Mouse (Mus musculus): Measurements from ENCODE around the gene Lrrfip1.

Gene Lrrfip1

DNA sequence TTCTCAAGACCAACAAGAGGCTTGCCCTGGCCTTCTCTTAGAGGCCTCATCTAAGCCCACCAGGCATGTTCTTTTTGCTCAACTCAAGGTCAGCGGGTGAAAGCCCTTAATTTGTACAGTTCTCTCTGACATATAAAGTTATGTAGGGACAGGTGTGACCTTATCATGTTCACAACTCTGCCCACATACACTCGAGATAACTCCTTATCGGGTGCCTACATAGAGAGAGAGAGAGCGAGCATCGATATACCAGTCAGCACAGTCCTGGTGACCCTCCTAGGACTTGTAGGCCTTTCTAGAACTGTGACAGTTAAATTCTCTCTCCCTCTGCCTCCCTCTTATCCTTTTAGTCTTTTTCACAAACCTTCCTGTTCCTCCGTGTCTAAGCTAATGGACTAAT, 67.5 kb downstream of the Lrrfip1 start:
- Histone ChIP-seq H3K27me3 (ENCODE audit: control insufficient read depth, insufficient read depth, low read length, poor library complexity, severe bottlenecking) (no peaks in the 10 kb centered on the region), H3K36me3 (ENCODE audit: control insufficient read depth, insufficient read depth, low read length, poor library complexity, severe bottlenecking) (no peaks in the 10 kb centered on the region; the same call in 1 of the 2 replicates)
- no peak for DNase-seq (ENCODE audit: low read depth, low spot score)

- no peaks in the 10 kb centered on the region; the same call in 1 of the 2 replicates for H3K36me3 ChIP-seq (ENCODE audit: control insufficient read depth, insufficient read depth, low read length, poor library complexity, severe bottlenecking)
- no peak for DNase-seq (ENCODE audit: low read depth, low spot score)
- no peaks in the 10 kb centered on the region for H3K27me3 ChIP-seq (ENCODE audit: control insufficient read depth, insufficient read depth, low read length, poor library complexity, severe bottlenecking)
Observed at GRCm38 (mm10) chr1:91066599-91066998, 68.1 kb downstream of the Lrrfip1 start.

DNA sequence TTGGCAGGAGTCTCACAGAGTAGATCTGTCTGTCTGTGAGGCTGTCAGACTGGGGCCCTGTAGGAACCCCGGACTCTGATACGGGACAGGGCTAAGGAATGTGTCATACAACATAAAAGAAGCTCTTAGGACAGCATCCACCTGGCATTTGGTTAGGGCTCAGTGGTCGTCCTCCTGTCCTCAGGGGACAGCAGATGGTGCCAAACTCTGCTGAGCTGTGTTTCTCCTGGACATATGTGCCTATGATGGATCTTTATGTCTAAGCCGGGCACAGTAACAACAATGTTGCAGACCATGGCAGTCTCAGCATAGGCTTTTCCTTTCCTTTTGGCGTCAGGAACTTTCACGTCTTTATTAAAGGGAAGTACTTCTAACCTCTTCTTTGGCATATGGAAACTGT, 69.2 kb downstream of the Lrrfip1 start:
- Histone ChIP-seq H3K27me3 (ENCODE audit: control insufficient read depth, insufficient read depth, low read length, poor library complexity, severe bottlenecking) (no peaks in the 10 kb centered on the region), H3K36me3 (ENCODE audit: control insufficient read depth, insufficient read depth, low read length, poor library complexity, severe bottlenecking) (no peaks in the 10 kb centered on the region; the same call in 1 of the 2 replicates)
- no peak for DNase-seq (ENCODE audit: low read depth, low spot score)

GRCm38 (mm10) chr1:91069575-91069974, 71.0 kb downstream of the Lrrfip1 start:
- no peaks in the 10 kb centered on the region for H3K27me3 ChIP-seq (ENCODE audit: control insufficient read depth, insufficient read depth, low read length, poor library complexity, severe bottlenecking)
- peaks cover 1% of the 10 kb centered on the region for H3K36me3 ChIP-seq (ENCODE audit: control insufficient read depth, insufficient read depth, low read length, poor library complexity, severe bottlenecking)
- DNase-seq (ENCODE audit: low read depth, low spot score): no peak

- no peaks in the 10 kb centered on the region for H3K27me3 ChIP-seq (ENCODE audit: control insufficient read depth, insufficient read depth, low read length, poor library complexity, severe bottlenecking)
- DNase-seq (ENCODE audit: low read depth, low spot score): no peak
- H3K36me3 ChIP-seq (ENCODE audit: control insufficient read depth, insufficient read depth, low read length, poor library complexity, severe bottlenecking): peaks cover 1% of the 10 kb centered on the region
Observed at GRCm38 (mm10) chr1:91070547-91070946, 72.0 kb downstream of the Lrrfip1 start.

GRCm38 (mm10) chr1:91071671-91072290, 73.2 kb downstream of the Lrrfip1 start:
- Histone ChIP-seq H3K36me3 (ENCODE audit: control insufficient read depth, insufficient read depth, low read length, poor library complexity, severe bottlenecking) (peaks cover 1% of the 10 kb centered on the region), H3K27me3 (ENCODE audit: control insufficient read depth, insufficient read depth, low read length, poor library complexity, severe bottlenecking) (no peaks in the 10 kb centered on the region)
- DNase-seq (ENCODE audit: low read depth, low spot score): no peak

GRCm38 (mm10) chr1:91076946-91077345, 78.4 kb downstream of the Lrrfip1 start:
- DNase-seq (ENCODE audit: low read depth, low spot score): no peak
- peaks cover 1% of the 10 kb centered on the region; the same call in 1 of the 2 replicates for H3K36me3 ChIP-seq (ENCODE audit: control insufficient read depth, insufficient read depth, low read length, poor library complexity, severe bottlenecking)
- no peaks in the 10 kb centered on the region for H3K27me3 ChIP-seq (ENCODE audit: control insufficient read depth, insufficient read depth, low read length, poor library complexity, severe bottlenecking)

DNA sequence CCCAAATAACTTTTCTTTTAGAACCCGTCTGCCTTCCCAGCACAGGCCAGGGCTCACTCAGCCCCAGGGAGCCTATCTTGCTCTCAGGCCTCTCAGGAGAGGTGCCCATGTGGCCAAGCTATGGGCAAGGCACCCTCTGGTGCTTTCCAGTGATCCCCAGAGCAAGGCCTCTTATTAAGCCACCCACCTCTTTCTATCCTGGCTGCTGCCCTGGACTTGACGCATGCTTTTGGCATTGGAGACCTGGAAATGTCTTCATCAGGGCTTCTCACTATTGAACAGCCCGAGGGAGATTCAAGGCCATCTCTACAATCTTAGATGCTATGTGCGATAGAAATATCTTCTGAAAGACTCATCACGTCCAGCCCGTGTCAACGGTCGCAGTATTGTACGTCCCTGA, 78.9 kb downstream of the Lrrfip1 start:
- DNase-seq (ENCODE audit: low read depth, low spot score): no peak
- Histone ChIP-seq H3K36me3 (ENCODE audit: control insufficient read depth, insufficient read depth, low read length, poor library complexity, severe bottlenecking) (peaks cover 1% of the 10 kb centered on the region; the same call in 1 of the 2 replicates), H3K27me3 (ENCODE audit: control insufficient read depth, insufficient read depth, low read length, poor library complexity, severe bottlenecking) (no peaks in the 10 kb centered on the region)

- Histone ChIP-seq H3K27me3 (ENCODE audit: control insufficient read depth, insufficient read depth, low read length, poor library complexity, severe bottlenecking) (no peaks in the 10 kb centered on the region), H3K36me3 (ENCODE audit: control insufficient read depth, insufficient read depth, low read length, poor library complexity, severe bottlenecking) (peaks cover 1% of the 10 kb centered on the region; the same call in 1 of the 2 replicates)
- no peak for DNase-seq (ENCODE audit: low read depth, low spot score)
Observed at GRCm38 (mm10) chr1:91077980-91078379, 79.4 kb downstream of the Lrrfip1 start.

- Histone ChIP-seq H3K27me3 (ENCODE audit: control insufficient read depth, insufficient read depth, low read length, poor library complexity, severe bottlenecking) (no peaks in the 10 kb centered on the region), H3K36me3 (ENCODE audit: control insufficient read depth, insufficient read depth, low read length, poor library complexity, severe bottlenecking) (no peaks in the 10 kb centered on the region; the same call in 1 of the 2 replicates)
- DNase-seq (ENCODE audit: low read depth, low spot score): no peak
Observed at GRCm38 (mm10) chr1:91079740-91080422, 81.3 kb downstream of the Lrrfip1 start.

DNA sequence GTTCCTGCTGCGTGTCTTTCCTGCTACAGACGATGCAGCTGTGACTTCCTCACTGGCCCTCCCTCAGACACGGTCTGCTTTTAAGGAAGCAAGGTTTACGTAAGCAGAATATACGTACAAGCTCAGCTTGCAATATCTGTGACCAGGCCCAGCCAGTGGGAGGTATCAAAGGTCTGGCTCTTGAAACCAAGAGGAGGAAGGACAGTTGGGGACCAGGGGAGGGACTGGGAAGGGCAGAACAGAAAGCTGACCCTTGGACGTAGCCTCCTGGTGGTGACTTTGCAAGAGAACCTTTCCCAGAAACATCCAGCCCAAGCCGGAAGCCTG, 81.8 kb downstream of the Lrrfip1 start:
- H3K27me3 ChIP-seq (ENCODE audit: control insufficient read depth, insufficient read depth, low read length, poor library complexity, severe bottlenecking): no peaks in the 10 kb centered on the region
- peak; percentile 83 for DNase-seq (ENCODE audit: low read depth, low spot score)

GRCm38 (mm10) chr1:91084374-91084773, 85.8 kb downstream of the Lrrfip1 start:
- DNase-seq (ENCODE audit: low read depth, low spot score): no peak
- H3K36me3 ChIP-seq (ENCODE audit: control insufficient read depth, insufficient read depth, low read length, poor library complexity, severe bottlenecking): no peaks in the 10 kb centered on the region; the same call in 1 of the 2 replicates
- no peaks in the 10 kb centered on the region for H3K27me3 ChIP-seq (ENCODE audit: control insufficient read depth, insufficient read depth, low read length, poor library complexity, severe bottlenecking)

More for the DNA sequence above, 81.8 kb downstream of the Lrrfip1 start:
- no peaks in the 10 kb centered on the region; the same call in 1 of the 2 replicates for H3K36me3 ChIP-seq (ENCODE audit: control insufficient read depth, insufficient read depth, low read length, poor library complexity, severe bottlenecking)

- DNase-seq (ENCODE audit: low read depth, low spot score): no peak
- Histone ChIP-seq H3K27me3 (ENCODE audit: control insufficient read depth, insufficient read depth, low read length, poor library complexity, severe bottlenecking) (no peaks in the 10 kb centered on the region), H3K36me3 (ENCODE audit: control insufficient read depth, insufficient read depth, low read length, poor library complexity, severe bottlenecking) (no peaks in the 10 kb centered on the region; the same call in 1 of the 2 replicates)
Observed at GRCm38 (mm10) chr1:91085009-91085408, 86.5 kb downstream of the Lrrfip1 start.

DNA sequence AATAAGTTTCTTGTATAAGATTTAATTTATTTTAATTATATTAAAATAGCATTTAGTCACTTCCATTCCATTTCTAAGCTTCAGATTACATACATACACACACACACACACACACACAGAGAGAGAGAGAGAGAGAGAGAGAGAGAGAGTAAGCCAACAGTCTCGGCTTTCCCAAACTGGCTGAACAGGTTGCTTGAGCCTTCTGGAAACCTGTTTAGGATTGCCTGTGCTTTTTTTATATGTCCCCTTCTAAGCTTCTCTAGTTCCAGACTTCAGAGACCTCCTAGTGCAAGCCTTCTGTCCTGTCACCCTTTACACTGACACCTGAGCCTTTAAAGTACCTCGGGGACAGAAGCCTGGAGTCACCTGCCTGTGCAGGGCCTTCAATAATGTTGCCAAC, 87.1 kb downstream of the Lrrfip1 start:
- Histone ChIP-seq H3K27me3 (ENCODE audit: control insufficient read depth, insufficient read depth, low read length, poor library complexity, severe bottlenecking) (no peaks in the 10 kb centered on the region), H3K36me3 (ENCODE audit: control insufficient read depth, insufficient read depth, low read length, poor library complexity, severe bottlenecking) (no peaks in the 10 kb centered on the region)
- DNase-seq (ENCODE audit: low read depth, low spot score): no peak

GRCm38 (mm10) chr1:91086325-91086724, 87.8 kb downstream of the Lrrfip1 start:
- H3K27me3 ChIP-seq (ENCODE audit: control insufficient read depth, insufficient read depth, low read length, poor library complexity, severe bottlenecking): no peaks in the 10 kb centered on the region
- DNase-seq (ENCODE audit: low read depth, low spot score): no peak
- H3K36me3 ChIP-seq (ENCODE audit: control insufficient read depth, insufficient read depth, low read length, poor library complexity, severe bottlenecking): no peaks in the 10 kb centered on the region

All from splenic B cell, adult 2 months (primary cell).